Mouse (Mus musculus) cerebellum, adult 2 months (tissue): ENCODE measurements around the gene Casz1. TPM values are rescaled to one million over a fixed set of nuclear protein-coding genes. Genes with fewer than 3 reads are reported as not detected.

Experiments
- DNase-seq, 2 experiments: peaks; one replicate each; pipeline ENCODE4 v3.0.0; 2021
- H3K27ac ChIP-seq: fragments of 200-500 bp; 2 replicates; pipeline ENCODE4 v1.5.1; 2012; ENCODE audit warnings: low read length, control low read depth, inconsistent platforms; ENCODE audit not compliant: insufficient read depth
- H3K27me3 ChIP-seq: fragments of 200-500 bp; 2 replicates; pipeline ENCODE4 v1.6.1; 2012; ENCODE audit warnings: inconsistent platforms, mild to moderate bottlenecking, low read length, moderate library complexity; ENCODE audit not compliant: control insufficient read depth, insufficient read depth
- H3K4me1 ChIP-seq: fragments of 200-500 bp; 2 replicates; pipeline ENCODE4 v1.6.1; 2011; ENCODE audit warnings: low read length; ENCODE audit not compliant: control insufficient read depth, insufficient read depth
- H3K4me3 ChIP-seq: fragments of 200-500 bp; replicated peaks from 2 replicates; pipeline ENCODE3; 2011; ENCODE audit warnings: mild to moderate bottlenecking, low read depth, low read length, control low read depth; ENCODE audit not compliant: insufficient read depth
- CTCF ChIP-seq: fragments of 200-500 bp; IDR thresholded peaks from 2 replicates; pipeline ENCODE4 v1.5.1; 2011; ENCODE audit warnings: low read depth, mild to moderate bottlenecking, control low read depth, low read length, moderate library complexity, borderline replicate concordance; ENCODE audit not compliant: insufficient read depth
- POLR2A ChIP-seq: fragments of 200-500 bp; IDR thresholded peaks from 2 replicates; pipeline ENCODE4 v1.6.1; 2011; ENCODE audit warnings: low read length, control low read depth, borderline replicate concordance; ENCODE audit not compliant: insufficient read depth
- WGBS: fragments of 180-500 bp; shearing (Covaris S2); methylation state at CpG from one replicate; pipeline ENCODE4 v1.1.7; 2018; 5-methylcytosine and 5-hydroxymethylcytosine counted together
- polyA plus RNA-seq: library from polyadenylated mRNA; depleted of rRNA; stranded (reverse); fragments of >200 nt; gene quantifications from 2 replicates; pipeline ENCODE4 v1.2.3, GENCODE M21; 2012

The Casz1 gene
- polyA plus RNA-seq, 1 experiment = 1.5 TPM

DNA sequence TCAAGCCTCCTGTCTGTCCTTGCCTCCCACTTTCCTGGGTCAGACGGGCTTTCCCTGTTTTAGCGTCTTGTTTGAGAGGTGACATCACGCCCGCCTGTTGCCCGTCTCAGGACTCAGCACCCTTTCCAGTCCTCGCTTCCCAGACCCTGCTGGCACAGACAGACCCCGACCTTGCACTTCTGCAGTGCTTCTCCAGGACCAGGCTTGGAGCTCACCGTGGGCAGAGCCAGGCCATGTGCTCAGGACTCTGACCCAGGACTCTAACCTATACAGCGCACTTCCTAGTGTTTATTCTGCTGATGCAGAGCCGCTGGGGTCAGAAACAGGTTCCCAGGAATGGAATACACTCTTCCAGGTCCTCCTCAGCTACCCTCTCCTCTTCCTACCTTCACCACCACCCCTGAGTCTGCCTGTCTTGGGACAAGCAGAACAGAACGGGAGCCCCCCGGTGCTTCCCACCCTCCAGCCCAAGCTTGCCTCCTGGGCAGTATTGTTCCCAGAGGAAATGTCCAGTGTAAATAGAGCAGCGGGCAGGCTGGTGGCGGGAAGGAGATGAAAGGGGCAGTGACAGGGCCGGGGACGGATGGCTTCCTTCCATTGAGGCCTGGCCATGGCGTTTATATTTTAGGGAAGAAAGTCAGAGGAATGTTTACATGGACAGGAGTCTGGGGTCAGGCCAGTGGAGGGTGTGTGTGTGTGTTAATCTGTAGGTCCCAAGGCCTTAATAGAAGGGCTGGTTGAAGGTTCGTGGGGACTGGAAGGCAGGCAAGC, 121.5 kb downstream of the Casz1 start:
- Histone ChIP-seq H3K27me3 (no peaks in the 10 kb centered on the region; the same call in 1 of the 2 replicates), H3K4me3 (no peak overlapping the region), H3K4me1 (peaks cover 13% of the 10 kb centered on the region), H3K27ac (no peak overlapping the region)
- WGBS = 79% methylated on average over 18 of the region's 18 CpGs
- TF ChIP-seq CTCF (no peak), POLR2A (no peak)
- DNase-seq = no peak

DNA sequence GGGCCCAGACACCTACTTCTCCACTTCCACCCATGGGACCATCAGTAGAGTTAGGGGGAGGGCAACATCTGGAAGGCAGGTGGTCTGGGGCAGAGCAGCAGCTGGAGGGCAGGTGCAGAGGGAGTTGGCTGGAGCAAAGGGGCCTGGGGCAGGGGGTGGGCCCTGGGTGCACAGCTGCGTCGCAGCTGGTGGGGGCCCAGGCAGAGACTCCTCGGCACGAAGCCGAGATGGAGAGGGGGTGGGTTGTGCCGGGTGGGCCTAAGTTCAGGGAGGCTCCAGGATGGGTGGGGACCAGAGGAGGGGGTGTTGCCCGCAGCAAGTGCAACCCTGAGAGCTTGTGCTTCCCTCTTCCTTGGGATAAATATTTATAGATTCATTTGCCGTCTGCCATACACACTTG, 122.2 kb downstream of the Casz1 start:
- DNase-seq = no peak
- Histone ChIP-seq H3K4me1 (peaks cover 20% of the 10 kb centered on the region), H3K27me3 (no peaks in the 10 kb centered on the region; the same call in 1 of the 2 replicates), H3K27ac (no peak overlapping the region), H3K4me3 (no peak overlapping the region)
- 22% methylated on average over 8 of the region's 8 CpGs for WGBS
- TF ChIP-seq POLR2A (no peak), CTCF (no peak)

DNA sequence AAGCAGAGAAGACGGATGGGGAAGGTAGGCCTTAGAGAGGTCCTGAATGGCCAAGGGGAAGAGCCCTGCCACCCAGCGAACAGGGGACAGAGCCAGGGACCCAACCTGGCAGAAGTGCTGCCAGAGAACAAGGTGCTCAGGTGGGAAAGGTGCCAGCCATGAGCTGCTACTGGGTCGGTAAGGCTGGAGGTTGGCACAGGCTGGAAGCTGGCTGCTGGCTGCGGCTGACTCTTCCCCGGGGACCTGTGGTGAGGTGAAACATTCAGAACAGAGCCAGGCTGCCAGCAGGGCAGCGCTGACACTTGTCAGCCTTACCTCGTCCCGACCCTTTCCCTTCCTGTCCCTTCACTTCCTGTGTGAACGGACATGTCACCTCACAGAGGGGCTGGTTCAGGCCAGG, 124.1 kb downstream of the Casz1 start:
- Histone ChIP-seq H3K27me3 (no peaks in the 10 kb centered on the region), H3K27ac (no peak overlapping the region), H3K4me1 (peaks cover 21% of the 10 kb centered on the region), H3K4me3 (no peak overlapping the region)
- no peak for DNase-seq
- WGBS = 29% methylated on average over 9 of the region's 9 CpGs
- no peak for TF ChIP-seq CTCF

DNA sequence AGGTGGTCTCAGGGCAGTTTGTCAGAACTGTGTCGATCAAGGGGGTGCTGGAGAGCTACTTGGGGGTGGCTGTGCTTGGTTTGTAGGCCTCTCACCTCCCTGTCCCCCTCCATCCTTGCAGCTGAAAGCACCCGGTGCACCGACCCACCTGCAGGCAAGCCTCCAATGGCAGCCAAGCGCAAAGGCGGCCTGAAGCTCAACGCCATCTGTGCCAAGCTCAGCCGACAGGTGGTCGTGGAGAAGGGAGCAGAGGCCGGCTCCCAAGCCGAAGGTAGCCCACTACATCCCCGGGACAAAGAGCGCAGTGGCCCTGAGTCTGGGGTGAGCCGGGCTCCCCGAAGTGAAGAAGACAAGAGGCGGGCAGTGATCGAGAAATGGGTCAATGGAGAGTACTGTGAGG, 124.6 kb downstream of the Casz1 start:
- Histone ChIP-seq H3K4me1 (peaks cover 21% of the 10 kb centered on the region), H3K27me3 (no peaks in the 10 kb centered on the region), H3K4me3 (no peak overlapping the region), H3K27ac (no peak overlapping the region)
- DNase-seq = no peak
- 50% methylated on average over 16 of the region's 16 CpGs for WGBS
- TF ChIP-seq CTCF = no peak
- no peak for TF ChIP-seq POLR2A

DNA sequence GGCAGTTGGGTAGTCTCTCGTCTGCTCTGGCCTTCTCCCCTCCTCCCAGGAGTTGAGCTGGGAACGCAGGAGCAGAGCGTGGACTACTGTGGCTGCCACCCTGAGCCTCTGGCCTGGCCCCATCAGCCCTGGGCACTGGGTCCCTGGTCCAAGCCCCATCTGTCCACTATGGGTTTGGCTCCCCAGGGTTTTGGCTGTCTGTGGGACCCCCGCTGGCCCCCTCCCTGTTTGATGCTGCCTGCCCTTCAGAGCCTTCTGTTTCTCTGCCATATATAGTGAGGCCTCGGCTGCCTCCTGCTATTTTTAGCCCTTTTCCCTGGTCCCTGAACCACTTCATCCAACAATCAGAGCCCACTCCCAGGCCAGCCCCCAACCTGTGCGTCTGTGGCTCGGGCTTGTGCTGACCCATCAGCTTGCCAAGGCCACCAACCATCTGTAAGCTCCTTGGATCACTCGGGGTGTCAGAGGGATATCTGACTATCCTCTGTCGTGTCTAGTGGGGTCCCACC, 126.5 kb downstream of the Casz1 start:
- DNase-seq = no peak
- H3K4me3 ChIP-seq = no peak overlapping the region
- WGBS = 28% methylated on average over 9 of the region's 9 CpGs
- H3K27ac ChIP-seq = no peak overlapping the region
- peaks cover 27% of the 10 kb centered on the region for H3K4me1 ChIP-seq
- H3K27me3 ChIP-seq = no peaks in the 10 kb centered on the region
- no peak for TF ChIP-seq POLR2A
- no peak for TF ChIP-seq CTCF

GRCm38 (mm10) chr4:148933109-148933508, 128.9 kb downstream of the Casz1 start:
- H3K27ac ChIP-seq = no peak overlapping the region
- no peak for DNase-seq
- 93% methylated on average over 13 of the region's 13 CpGs for WGBS

GRCm38 (mm10) chr4:148935211-148935610, 131.0 kb downstream of the Casz1 start:
- 17% methylated on average over 13 of the region's 13 CpGs for WGBS
- no peak for DNase-seq
- Histone ChIP-seq H3K27me3 (no peaks in the 10 kb centered on the region), H3K4me3 (no peak overlapping the region), H3K4me1 (peaks cover 18% of the 10 kb centered on the region), H3K27ac (no peak overlapping the region)
- TF ChIP-seq CTCF = no peak
- TF ChIP-seq POLR2A = no peak

More at GRCm38 (mm10) chr4:148933109-148933508, 128.9 kb downstream of the Casz1 start:
- H3K27me3 ChIP-seq = no peaks in the 10 kb centered on the region
- TF ChIP-seq CTCF (no peak), POLR2A (no peak)
- peaks cover 27% of the 10 kb centered on the region for H3K4me1 ChIP-seq
- no peak overlapping the region for H3K4me3 ChIP-seq

GRCm38 (mm10) chr4:148936111-148936510, 131.9 kb downstream of the Casz1 start:
- H3K27ac ChIP-seq = no peak overlapping the region
- no peak for DNase-seq
- H3K4me1 ChIP-seq = peaks cover 10% of the 10 kb centered on the region
- no peak overlapping the region for H3K4me3 ChIP-seq
- WGBS = 96% methylated on average over 12 of the region's 12 CpGs
- no peaks in the 10 kb centered on the region for H3K27me3 ChIP-seq
- TF ChIP-seq POLR2A = no peak
- no peak for TF ChIP-seq CTCF
